8 mouse cellular contexts compared by ENCODE assay signal in genomic region chr13:24565950-24566320, GRCm38 (mm10). TPM values are rescaled to one million over a fixed set of nuclear protein-coding genes. Genes with fewer than 3 reads are reported as not detected.
DNase-seq lines count a peak whose midpoint lies in the region; ATAC-seq and TF ChIP-seq lines count a peak whose summit lies in the region.

No protein-coding gene starts in this region.

- TF ChIP-seq CTCF in C2C12 (IDR thresholded peaks at IDR 0.05; ENCODE audit: control insufficient read depth, insufficient read depth, insufficient read length): no peak

- H3ac ChIP-seq in C2C12 (ENCODE audit: control insufficient read depth, insufficient read length, low read depth): peak overlapping the region; percentile 31

- 2% methylated on average over 3 of the region's 3 CpGs for WGBS in heart, embryonic 14.5 days
- WGBS in liver, embryonic 12.5 days (ENCODE audit: insufficient replicate concordance): 44% methylated on average over 3 of the region's 3 CpGs
- 4% methylated on average over 3 of the region's 3 CpGs for WGBS in stomach, embryonic 14.5 days

- peak; percentile 92 for ATAC-seq in heart, embryonic 14.5 days (ENCODE audit: insufficient number of reproducible peaks, insufficient read depth, low FRiP score, low read depth)
- peak; percentile 48 for ATAC-seq in liver, embryonic 12.5 days
- ATAC-seq in stomach, embryonic 14.5 days (ENCODE audit: insufficient number of reproducible peaks, insufficient read depth, low FRiP score, low read depth): peak; percentile 83
- no peak for ATAC-seq in inflammation-experienced regulatory T-cells, adult 6 months

- no peaks in the 10 kb centered on the region for H3K27me3 ChIP-seq in C2C12 (ENCODE audit: control insufficient read depth, insufficient read depth, insufficient read length)
- H3K27me3 ChIP-seq in heart, embryonic 14.5 days (ENCODE audit: control insufficient read depth, insufficient read depth, low read length): no peaks in the 10 kb centered on the region
- H3K27me3 ChIP-seq in liver, embryonic 12.5 days (replicated peaks): no peaks in the 10 kb centered on the region
- no peaks in the 10 kb centered on the region for H3K27me3 ChIP-seq in stomach, embryonic 14.5 days (ENCODE audit: control insufficient read depth, insufficient read depth, low read length)

- no peaks in the 10 kb centered on the region; the same call in 1 of the 2 replicates for H3K4me1 ChIP-seq in brown adipose tissue, adult 24 weeks (ENCODE audit: control insufficient read depth, insufficient read depth, insufficient read length, low read length)
- peaks cover 19 to 48% of the 10 kb centered on the region in 2 experiments for H3K4me1 ChIP-seq in heart, embryonic 14.5 days (ENCODE audit: control insufficient read depth in 2 of 2, insufficient read depth in 2 of 2, low read length in 2 of 2)
- H3K4me1 ChIP-seq in liver, embryonic 12.5 days: peaks cover 19% of the 10 kb centered on the region
- peaks cover 25% of the 10 kb centered on the region for H3K4me1 ChIP-seq in stomach, embryonic 14.5 days (ENCODE audit: control insufficient read depth, insufficient read depth, low read length)

- H3K9ac ChIP-seq in heart, embryonic 14.5 days (ENCODE audit: low read length): no peak overlapping the region
- H3K9ac ChIP-seq in liver, embryonic 12.5 days: no peak overlapping the region
- H3K9ac ChIP-seq in stomach, embryonic 14.5 days (replicated peaks; ENCODE audit: low read depth, low read length): no peak overlapping the region

- peak overlapping the region; percentile 42 for H3K4me2 ChIP-seq in heart, embryonic 14.5 days (ENCODE audit: low read length)
- H3K4me2 ChIP-seq in liver, embryonic 12.5 days: no peak overlapping the region
- no peak overlapping the region for H3K4me2 ChIP-seq in stomach, embryonic 14.5 days (replicated peaks; ENCODE audit: low read depth, low read length)

- no peaks in the 10 kb centered on the region for H3K79me2 ChIP-seq in C2C12 (ENCODE audit: control insufficient read depth, insufficient read depth)

- H3K79me3 ChIP-seq in C2C12 (ENCODE audit: low read depth): no peaks in the 10 kb centered on the region

- H3K36me3 ChIP-seq in C2C12 (ENCODE audit: control insufficient read depth, insufficient read depth): no peaks in the 10 kb centered on the region
- H3K36me3 ChIP-seq in heart, embryonic 14.5 days (ENCODE audit: control insufficient read depth, insufficient read depth, low read length): no peaks in the 10 kb centered on the region
- no peaks in the 10 kb centered on the region for H3K36me3 ChIP-seq in liver, embryonic 12.5 days
- H3K36me3 ChIP-seq in stomach, embryonic 14.5 days (ENCODE audit: control insufficient read depth, insufficient read depth, low read length): no peaks in the 10 kb centered on the region

- no peak overlapping the region for H3K4me3 ChIP-seq in C2C12 (ENCODE audit: insufficient read depth, poor library complexity, severe bottlenecking)
- H3K4me3 ChIP-seq in brown adipose tissue, adult 24 weeks (ENCODE audit: insufficient read depth, low read depth, low read length): no peak overlapping the region
- H3K4me3 ChIP-seq in heart, embryonic 14.5 days (ENCODE audit: control insufficient read depth in 1 of 2, insufficient read depth in 1 of 2, low read depth in 1 of 2, low read length in 2 of 2): no peak overlapping the region
- H3K4me3 ChIP-seq in liver, embryonic 12.5 days: no peak overlapping the region
- H3K4me3 ChIP-seq in stomach, embryonic 14.5 days (ENCODE audit: low read depth, low read length): no peak overlapping the region

- H3K9me3 ChIP-seq in heart, embryonic 14.5 days (ENCODE audit: control insufficient read depth, low read length): no peaks in the 10 kb centered on the region
- H3K9me3 ChIP-seq in liver, embryonic 12.5 days (replicated peaks): no peaks in the 10 kb centered on the region
- H3K9me3 ChIP-seq in stomach, embryonic 14.5 days (ENCODE audit: control insufficient read depth, low read depth, low read length): no peaks in the 10 kb centered on the region

- peak overlapping the region; percentile 60; the same call in 1 of the 2 replicates for H3K27ac ChIP-seq in brown adipose tissue, adult 24 weeks (replicated peaks; ENCODE audit: low read depth, low read length)
- H3K27ac ChIP-seq in heart, embryonic 14.5 days (replicated peaks in 1 of 2; ENCODE audit: control insufficient read depth in 1 of 2, insufficient read depth in 1 of 2, low read depth in 2 of 2, low read length in 2 of 2): peak overlapping the region; percentile 93 to 97
- H3K27ac ChIP-seq in liver, embryonic 12.5 days: peak overlapping the region; percentile 59
- peak overlapping the region; percentile 92 for H3K27ac ChIP-seq in stomach, embryonic 14.5 days (ENCODE audit: low read length)

- DNase-seq in cerebellum, postnatal 10 days: no peak
- DNase-seq in adrenal gland, adult 18-20 months (ENCODE audit: low spot score in 2 of 2): no peak

TF ChIP-seq in C2C12, 6 proteins besides CTCF, POLR2A, EP300 and RAD21:
- TF ChIP-seq MYOD1 (IDR thresholded peaks at IDR 0.05; ENCODE audit: control insufficient read depth, insufficient read length, low read depth) (no peak), FOSL1 (IDR thresholded peaks at IDR 0.05; ENCODE audit: insufficient read depth, low read length, poor library complexity, severe bottlenecking) (no peak), MAX (IDR thresholded peaks at IDR 0.05) (no peak), MYOG (IDR thresholded peaks at IDR 0.05; ENCODE audit: control insufficient read depth, extremely low read depth, insufficient read length) (no peak), USF1 (IDR thresholded peaks at IDR 0.05; ENCODE audit: low read depth) (no peak), CEBPB (IDR thresholded peaks at IDR 0.05; ENCODE audit: low read depth) (no peak)

RNA-seq across cellular contexts. Expression of gene Ripor2, which starts 16.1 kb away (rescaled TPM):
- 0.23 TPM for polyA plus RNA-seq in C2C12 (2012; fragmentation: generic; extraction: Trizol)
- polyA plus RNA-seq in brown adipose tissue, adult 24 weeks (2012; ENCODE audit: insufficient read depth, insufficient read length, missing spikeins): 3.8 and 7.8 TPM in 2 replicates
- polyA plus RNA-seq in heart, embryonic 14.5 days (2014; fragmentation: Nextera tagmentation; extraction: Ambion mirVana): 13.1 and 16.5 TPM in 2 replicates
- polyA plus RNA-seq in liver, embryonic 12.5 days (2016; fragmentation: Nextera tagmentation; extraction: Ambion mirVana): 6.6 and 8.3 TPM in 2 replicates
- polyA plus RNA-seq in stomach, embryonic 14.5 days (2014; fragmentation: Nextera tagmentation; extraction: Ambion mirVana): 2.3 and 2.6 TPM in 2 replicates
- polyA plus RNA-seq in inflammation-experienced regulatory T-cells, adult 6 months (2017; shearing (Covaris generic)): 100 to 1,000 TPM; 199 to 236 (median 232) TPM
- 1 to 10 TPM; 3.7 to 3.8 TPM for total RNA-seq in adrenal gland, adult 18-20 months (2021)

Comparison
In these comparisons a context has a peak if more than half of its experiments do, and no peak if none do; other contexts are left out.
1. RNA of gene Ripor2, which starts 16.1 kb away (polyA plus RNA-seq): 199 to 236 TPM in inflammation-experienced regulatory T-cells, adult 6 months; 13.1 to 16.5 TPM in heart, embryonic 14.5 days, 6.6 to 8.3 TPM in liver, embryonic 12.5 days, 3.8 to 7.8 TPM in brown adipose tissue, adult 24 weeks, 2.3 to 2.6 TPM in stomach, embryonic 14.5 days and 0.23 TPM in C2C12 (single experiment); every median in the first group is over 10 times any median in the second.
2. Peak in every context shown above with its lines, with median percentiles within 50 percentile points of each other: H3K27ac ChIP-seq.